Mouse (Mus musculus) layer of hippocampus, adult 18-20 months (tissue): ENCODE measurements around the gene Maml1. TPM values are rescaled to one million over a fixed set of nuclear protein-coding genes. Genes with fewer than 3 reads are reported as not detected.
A peak's percentile ranks its signal among the peaks of the same experiment; 100 is the strongest.

Source experiments
- DNase-seq, 2 experiments: peaks; one replicate each; pipeline ENCODE4 v3.0.0; 2022; ENCODE audit warnings: low spot score in 2 of 2
- total RNA-seq, 2 experiments: library from RNA; stranded (reverse); gene quantifications; 2 replicates each; pipeline ENCODE4 v1.2.3; 2021

Maml1 gene
- total RNA-seq, 2 experiments from 2014 or later, result 11.0 to 11.3 TPM

GRCm38 (mm10) chr11:50285263-50285662, 6.8 kb downstream of the Maml1 start:
- no peak for DNase-seq

DNA sequence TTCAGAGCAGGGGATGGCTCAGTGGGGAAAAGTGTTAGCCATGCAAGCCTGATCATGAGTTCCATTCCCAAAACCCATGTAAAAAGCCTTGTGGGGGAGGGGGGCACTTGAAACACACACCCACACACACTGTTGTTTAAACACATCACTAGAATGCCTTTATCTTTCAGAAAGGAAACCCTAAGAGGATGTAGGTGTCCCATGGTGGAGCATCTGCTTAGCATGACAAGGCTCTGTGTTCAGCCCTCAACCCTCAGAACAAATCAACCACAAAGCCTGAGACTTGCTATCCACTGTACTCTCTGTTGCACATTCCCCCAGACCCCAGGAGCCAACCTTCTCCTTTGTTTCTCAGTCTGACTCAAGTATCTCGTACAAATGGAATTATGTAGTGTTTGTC, 12.1 kb downstream of the Maml1 start:
- no peak for DNase-seq

DNA sequence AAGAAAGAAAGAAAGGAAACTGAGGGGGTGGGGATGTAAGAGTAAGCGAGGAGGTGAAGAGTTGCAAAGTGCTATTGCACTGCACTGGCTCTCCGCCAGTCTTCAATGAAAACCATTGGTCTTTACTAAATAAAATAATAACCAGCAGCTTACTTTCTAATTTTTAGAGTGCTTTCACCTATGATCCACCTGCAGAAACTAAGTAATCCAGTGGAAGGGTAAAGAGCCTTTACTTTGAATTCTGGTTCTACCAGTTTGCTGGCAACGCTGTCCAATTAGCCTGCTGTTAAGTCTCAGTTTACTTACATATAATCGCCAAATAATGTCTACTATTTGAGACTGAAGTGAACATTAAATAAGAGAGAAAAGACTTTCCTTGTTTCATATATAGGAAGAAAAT, 13.1 kb downstream of the Maml1 start:
- no peak for DNase-seq

GRCm38 (mm10) chr11:50277706-50278105, 14.4 kb downstream of the Maml1 start:
- no peak for DNase-seq

DNA sequence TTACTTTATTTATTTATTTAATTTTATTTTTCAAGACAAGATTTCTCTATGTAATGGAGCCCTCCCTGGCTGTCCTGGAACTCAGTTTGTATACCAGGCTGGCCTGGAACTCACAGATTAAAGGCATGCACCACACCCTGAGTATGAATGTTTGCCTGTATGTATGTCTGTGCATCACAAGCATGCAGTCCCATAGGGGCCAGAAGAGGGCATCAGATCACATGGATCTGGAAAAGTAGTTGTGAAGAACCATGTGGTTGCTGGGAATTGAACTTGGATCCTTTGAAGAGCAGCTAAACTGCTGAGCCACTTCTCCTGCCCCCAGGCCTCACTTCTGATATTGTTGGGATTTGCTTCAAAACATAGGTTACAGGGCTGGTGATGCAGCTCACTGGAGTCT, 15.1 kb downstream of the Maml1 start:
- DNase-seq, result no peak

- no peak for DNase-seq
These were observed 16.5 kb downstream of the Maml1 start for GRCm38 (mm10) chr11:50275568-50276151.

- DNase-seq, result no peak
These were observed 17.0 kb downstream of the Maml1 start for GRCm38 (mm10) chr11:50275077-50275476.

DNA sequence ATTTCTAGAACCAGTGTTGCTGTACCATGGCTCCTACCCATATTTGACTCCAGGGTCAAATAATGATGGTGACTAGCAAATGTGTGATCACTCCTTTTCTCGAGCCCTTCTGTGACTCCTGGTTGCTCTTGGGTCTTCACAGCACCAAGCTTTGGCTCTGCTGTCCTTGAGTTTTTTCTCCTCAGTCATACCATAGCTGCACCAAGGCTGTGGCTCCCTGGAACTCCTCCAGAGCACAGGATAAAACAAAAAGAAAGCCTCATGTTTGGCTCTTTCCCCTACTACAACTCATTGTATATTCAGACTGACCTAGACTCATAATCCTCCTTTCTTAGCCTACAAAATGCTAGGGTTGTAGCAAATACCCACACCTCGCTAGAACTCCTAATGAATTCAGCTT, 19.3 kb downstream of the Maml1 start:
- no peak for DNase-seq

DNA sequence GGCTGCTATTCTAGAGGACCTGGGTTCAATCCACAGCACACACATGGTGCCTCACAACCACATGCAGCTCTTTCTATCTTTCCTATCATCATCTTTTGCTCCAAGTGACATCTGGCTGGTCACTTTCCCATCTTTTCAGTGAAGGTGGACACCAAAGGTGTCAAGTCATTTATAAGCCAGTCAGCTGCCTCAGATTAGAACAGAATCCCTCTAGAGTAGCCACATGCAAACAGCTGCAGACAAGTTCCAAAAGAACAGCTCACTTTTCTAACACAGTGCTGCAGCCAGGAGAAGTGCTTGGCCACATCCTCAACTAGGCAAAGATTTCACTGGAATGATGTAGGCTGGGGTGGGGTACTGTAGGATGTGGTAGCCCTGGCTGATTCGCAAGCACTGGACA, 22.2 kb downstream of the Maml1 start:
- DNase-seq, result no peak

DNA sequence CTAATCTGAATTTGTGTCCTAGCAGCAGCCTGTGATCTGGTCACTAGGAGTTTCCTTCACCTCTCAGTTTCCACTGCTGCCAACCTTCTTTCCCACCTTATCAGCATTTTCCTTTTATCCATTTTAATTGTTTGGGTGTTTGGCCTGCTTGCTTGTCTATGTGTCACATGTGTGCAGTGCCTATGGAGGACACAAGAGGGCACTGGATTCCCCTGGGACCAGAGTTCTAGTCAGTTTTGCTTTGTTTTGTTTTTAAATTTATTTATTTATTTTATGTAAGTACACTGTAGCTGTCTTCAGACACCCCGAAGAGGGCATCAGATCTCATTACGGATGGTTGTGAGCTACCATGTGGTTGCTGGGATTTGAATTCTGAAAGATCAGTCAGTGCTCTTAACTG, 22.9 kb downstream of the Maml1 start:
- DNase-seq, result no peak

DNA sequence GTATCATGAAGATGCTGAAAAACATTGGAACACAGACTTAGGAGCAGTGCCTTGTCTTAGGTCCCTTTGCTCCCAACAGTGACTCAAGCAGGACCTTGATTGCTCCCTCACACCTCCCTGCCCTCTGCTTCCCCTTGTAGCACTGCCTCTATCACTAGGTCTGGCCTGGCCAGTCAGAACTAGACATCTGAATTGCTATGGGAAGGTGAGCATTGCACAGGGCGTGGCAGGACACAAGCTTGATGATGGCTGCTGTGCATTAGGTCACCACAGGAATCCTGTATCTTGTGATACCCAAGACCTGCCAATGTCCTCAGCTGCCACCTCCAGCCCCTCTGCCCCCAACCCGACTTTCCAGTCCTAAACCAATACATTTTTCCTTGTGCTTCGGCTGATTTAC, 25.1 kb downstream of the Maml1 start:
- DNase-seq, result no peak

DNA sequence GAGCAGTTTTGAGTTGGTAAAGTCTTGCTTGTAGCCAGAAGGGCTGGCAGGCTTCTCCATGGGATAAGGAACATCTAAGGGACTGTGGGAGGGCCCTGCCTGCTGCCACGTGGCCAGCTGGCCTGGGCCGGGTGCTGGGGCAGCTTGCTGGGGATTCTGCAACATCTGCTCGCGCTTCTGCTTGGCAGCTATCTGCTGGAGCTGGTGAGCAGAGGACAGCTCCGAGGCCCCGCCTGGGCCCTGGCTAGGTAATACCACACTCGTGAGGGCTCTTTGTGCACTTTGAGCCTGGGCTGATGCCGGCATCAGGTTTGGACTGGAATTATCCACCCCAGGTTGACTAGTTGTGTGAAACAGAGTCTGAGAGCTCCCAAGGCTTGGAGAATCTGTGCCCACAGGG, 26.2 kb downstream of the Maml1 start:
- no peak for DNase-seq

GRCm38 (mm10) chr11:50263198-50263597, 28.9 kb downstream of the Maml1 start:
- no peak for DNase-seq

GRCm38 (mm10) chr11:50262020-50262419, 30.1 kb downstream of the Maml1 start:
- DNase-seq, result no peak

DNA sequence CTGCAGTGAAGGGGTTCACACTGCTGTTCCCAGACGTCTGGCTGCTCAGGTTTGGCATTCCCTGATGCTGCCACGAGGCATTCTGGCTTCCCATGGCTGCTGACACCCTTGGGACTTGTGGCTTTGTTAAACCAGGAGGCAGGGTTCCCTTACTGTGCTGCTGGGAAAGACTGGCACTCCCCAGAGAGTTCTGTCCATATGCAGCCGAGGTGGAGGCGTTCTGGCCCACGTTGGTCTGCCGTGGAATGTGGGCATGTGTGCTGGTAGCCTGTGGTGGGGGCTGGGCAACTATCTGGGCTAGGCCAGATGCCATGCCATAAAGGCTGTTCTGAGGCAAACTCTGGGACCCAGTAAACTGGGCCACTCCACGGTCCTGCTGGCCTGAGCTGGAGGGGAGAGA, 33.8 kb downstream of the Maml1 start:
- peak; percentile 62 to 75 for DNase-seq

DNA sequence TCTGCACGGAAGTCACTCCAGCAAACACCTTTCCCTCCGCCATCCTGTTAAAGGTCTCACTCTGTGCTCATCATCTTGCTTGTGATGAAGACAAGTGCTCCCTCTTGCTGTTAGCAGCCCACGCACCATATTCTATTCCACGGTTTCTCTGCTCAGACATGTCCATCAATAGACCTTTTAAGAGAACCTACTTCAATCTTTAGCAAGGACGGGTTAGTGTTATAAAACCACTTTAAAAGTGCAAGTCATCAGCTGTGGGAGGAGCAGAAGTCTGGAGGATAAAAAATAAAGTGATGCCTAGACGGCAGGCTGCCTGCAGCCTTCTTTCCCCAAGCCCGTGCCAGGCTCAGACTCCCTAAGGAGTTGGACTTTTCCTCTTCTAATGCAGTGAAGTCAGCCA, 35.5 kb downstream of the Maml1 start:
- peak in 1 of 2 experiments; percentile 54 for DNase-seq

- peak; percentile 74 to 87 for DNase-seq
These were observed 38.0 kb downstream of the Maml1 start for GRCm38 (mm10) chr11:50254010-50254580.

- DNase-seq, result no peak
These were observed 38.7 kb downstream of the Maml1 start for GRCm38 (mm10) chr11:50253393-50253792.

DNA sequence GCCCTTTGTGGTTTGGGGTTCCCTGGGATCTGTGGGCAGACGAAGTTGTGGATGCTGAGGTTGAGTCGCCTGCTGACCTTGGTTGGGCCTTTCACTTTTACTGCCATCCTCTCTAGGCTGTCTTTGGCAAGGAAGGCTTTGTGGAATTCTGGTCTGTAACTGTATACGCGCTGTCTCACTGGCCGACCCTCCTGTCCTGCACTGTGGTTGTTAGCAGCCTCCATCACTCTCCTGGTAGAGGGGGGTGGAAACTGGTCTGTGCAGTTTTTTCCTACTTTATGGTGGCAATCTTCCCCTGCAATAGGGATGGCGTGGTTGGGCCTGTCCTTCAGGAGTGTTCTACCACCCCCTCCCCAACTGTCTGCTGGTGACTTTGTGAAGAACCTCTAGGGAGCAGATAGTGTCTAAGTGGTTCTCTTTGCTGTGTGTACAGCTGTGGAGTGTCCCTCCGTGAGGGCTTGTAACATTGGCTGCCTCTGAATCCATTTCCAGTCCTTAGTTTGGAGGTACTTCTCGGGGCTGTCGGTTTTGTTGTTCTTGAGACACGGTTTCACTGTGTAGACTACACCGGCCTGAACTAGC, 39.3 kb downstream of the Maml1 start:
- no peak for DNase-seq

DNA sequence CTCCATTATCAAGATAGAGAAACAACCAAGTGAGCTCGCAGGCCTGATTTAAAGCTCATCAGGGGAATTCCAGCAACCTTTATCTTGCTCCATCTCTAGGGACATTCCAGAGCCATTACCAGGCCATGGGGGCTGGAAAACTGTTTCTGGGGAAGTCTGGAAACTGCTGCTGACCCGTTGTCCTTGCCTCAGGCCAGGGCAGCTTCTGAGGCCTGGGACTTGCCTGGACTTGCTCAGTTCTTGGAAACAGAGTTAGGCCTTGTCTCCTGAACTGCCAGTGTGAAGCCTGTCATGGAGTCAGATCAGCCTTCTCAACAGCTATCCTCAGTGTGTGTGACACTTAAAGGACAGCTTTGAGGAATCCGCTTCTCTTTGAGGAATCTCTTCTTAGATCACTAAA, 39.9 kb downstream of the Maml1 start:
- no peak for DNase-seq

GRCm38 (mm10) chr11:50248473-50249171, 43.5 kb downstream of the Maml1 start:
- DNase-seq, result no peak

DNA sequence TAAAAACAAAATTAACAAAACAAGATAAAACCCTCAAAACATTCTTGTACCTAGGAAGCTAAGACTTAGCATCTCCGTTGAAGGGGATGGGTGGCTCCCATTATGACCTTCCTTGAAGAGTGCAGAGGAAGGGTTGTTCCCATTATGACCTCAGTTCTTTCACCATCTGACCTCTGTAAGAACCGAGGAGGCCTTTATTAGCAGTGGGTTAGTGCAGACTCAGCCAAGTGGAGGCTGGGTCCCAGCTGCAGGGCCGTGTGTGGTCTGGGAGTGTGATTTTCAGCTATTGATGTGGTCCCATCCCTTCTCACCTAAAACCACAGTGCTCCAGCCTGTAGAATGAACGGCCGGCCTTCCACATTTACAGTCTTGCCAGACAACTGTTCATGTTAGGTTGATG, 46.8 kb downstream of the Maml1 start:
- no peak for DNase-seq

DNA sequence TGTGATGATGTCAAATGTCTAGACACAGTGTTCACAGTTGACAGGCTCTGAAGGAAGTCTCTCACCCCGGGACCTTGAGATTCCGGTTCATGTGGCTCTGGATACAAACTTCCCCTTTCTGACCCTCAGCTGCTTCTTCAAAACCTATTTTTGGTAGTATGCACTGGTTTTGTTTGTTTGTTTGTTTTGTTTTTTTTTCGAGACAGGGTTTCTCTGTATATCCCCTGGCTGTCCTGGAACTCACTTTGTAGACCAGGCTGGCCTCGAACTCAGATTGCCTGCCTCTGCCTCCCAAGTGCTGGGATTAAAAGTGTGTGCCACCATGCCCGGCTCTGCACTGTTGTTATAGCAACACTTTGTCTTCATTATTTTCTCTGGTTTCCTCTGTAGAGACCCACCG, 48.2 kb downstream of the Maml1 start:
- DNase-seq, result no peak
